Mouse (Mus musculus) kidney, adult 8-10 months (tissue): ENCODE data around the gene Nckap5.
A peak's percentile ranks its signal among the peaks of the same experiment; 100 is the strongest.

Experiments
- DNase-seq, 2 experiments: peaks; one replicate each; pipeline ENCODE4 v3.0.0; 2022

The Nckap5 gene

DNA sequence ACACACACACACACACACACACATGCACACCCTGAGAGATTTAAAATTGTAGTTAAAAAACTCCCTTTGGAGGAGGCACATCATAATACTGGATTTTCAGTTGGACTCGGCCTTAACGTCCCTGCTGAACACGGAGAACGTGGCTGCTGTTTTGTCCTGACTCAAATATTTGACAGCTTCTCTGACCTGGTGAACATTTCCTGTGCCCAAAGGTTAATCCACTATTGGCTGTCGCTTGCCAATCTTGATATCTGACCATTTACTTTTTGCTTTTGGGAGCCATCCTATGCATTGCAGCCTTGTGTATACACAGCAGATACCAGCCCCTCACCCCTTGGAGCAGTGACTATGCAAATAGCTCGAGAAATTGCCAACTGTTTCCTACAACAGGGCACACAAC is 862.9 kb downstream of the Nckap5 start:
- no peak for DNase-seq

DNA sequence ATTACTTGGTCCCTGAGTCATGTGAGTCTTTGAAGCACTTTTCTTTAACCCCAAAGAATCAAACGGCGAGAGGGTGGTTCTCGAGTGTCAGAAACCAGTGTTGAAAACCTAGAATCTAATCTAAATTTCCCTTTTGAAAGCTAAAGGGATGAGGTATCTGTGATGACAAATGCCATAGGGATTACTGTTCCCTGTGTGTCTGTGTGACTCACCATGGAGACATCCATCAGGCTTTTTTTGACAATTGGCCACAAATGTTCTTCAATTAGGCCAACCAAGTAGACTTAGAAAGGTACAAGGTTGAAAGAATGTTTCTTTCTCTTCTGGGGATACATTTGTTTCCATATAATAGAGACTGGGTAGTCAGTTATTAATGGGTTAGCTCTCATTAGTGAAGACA is 879.6 kb downstream of the Nckap5 start:
- DNase-seq, result no peak

DNA sequence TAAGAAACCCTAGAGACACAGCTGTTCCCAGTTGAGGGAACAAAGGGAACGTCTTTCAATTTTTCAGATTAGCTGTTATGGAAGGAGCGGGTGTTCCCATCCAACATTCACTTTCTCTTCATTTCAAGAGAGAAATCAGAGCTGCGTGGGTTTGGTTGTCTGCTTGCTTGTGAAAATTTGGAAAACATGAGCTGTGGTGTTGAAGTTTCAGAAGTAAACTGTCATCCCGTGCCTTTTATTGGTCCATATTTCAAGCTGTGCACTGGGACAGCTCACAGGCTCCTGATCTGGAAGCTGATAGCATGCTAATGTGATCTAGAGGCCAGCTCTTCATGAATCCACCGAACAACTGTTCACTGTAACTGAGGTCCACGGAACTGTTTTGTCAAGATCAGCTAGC is 881.5 kb downstream of the Nckap5 start:
- DNase-seq, result no peak

- DNase-seq, result no peak
Measured at GRCm38 (mm10) chr1:125945136-125945535, 885.5 kb downstream of the Nckap5 start.

- no peak for DNase-seq
Measured at GRCm38 (mm10) chr1:125943305-125943704, 887.3 kb downstream of the Nckap5 start.

DNA sequence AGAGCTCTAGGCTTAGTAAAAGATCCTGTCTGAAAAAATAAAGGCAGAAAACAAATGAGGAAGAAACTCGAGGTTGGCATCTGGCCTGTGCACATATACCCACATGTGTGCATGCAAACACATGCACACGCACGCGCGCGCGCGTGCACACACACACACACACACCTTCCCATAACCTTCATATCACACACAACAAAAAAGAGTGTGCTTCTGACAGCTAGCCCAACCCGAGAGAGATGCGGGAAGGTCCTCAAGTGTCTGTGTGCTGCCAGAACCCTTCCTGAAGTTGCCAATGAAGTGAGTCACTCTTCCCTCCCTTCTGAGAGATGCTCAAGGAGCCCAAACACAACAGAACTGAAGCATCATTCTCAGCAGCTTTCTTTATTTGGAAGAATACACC is 905.1 kb downstream of the Nckap5 start:
- DNase-seq, result no peak

DNA sequence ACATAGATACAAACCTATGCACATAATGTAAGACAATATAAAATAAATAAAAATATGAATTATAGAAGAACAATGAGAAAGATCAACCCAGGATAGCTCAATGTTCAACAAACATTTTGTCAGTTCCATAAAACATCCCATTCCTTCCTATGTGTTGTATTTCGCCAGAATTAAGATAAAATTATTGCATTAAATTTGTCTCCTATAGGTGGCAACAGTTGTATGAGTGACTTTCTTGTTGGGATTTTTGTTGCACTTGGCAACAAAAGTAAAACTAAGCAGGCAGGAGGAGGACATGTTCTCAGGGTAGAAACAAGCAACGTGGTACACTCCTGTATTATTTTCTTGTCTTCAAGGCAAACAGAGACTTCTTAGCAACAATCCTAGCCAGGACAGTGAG is 907.5 kb downstream of the Nckap5 start:
- DNase-seq, result no peak

DNA sequence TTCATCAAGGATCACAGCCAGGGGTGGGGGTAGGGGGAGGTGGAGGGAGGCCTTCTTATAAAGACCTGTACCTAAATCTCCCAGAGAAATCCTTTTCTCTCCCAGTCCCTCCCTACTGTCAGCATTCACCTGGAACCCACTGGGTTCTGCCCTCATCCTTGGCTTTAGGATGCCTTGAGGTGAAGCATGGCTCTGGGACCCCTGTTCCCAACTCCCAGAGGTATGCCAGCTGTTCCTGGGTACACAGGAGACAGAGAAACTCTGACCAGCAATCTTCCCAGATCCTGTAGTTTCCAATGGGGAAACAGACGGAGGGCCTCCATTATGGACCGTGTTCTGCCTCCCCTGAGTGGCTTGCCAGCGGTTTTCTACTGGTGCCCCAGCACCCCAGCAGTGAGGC is 909.9 kb downstream of the Nckap5 start:
- DNase-seq, result no peak

- no peak for DNase-seq
Measured at GRCm38 (mm10) chr1:125912601-125913600, 917.7 kb downstream of the Nckap5 start, which contains the start of gene Lypd1. Lypd1 (minus strand) TSS chr1:125913101.

DNA sequence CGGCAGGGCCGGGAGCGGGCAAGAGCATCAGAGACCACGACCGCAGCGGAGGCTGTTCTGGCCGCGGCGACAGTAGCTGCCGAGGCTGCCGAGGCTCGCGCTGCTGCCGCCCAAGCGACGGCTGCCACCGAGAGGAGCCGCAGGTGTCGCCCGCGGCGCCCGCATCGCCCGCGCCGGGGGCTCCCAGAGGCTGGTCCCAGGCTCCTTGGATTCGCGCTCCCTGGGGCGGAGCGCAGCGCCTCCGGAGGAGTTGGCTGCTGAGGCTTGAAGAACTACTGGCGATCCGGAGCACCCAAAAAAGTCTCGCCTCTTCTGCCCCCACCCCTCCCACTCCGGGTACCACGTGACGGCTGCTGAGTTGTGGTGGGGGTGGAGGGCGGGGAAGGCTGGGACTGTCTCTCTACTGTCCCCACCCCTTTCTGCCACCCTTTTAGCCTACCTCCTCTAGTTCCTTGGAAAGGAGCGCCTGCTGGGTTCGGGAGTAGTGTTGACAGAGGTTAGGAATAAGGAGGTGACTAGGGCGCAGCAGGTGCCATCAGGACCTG is 918.6 kb downstream of the Nckap5 start:
- peak in 1 of 2 experiments; percentile 2 for DNase-seq

DNA sequence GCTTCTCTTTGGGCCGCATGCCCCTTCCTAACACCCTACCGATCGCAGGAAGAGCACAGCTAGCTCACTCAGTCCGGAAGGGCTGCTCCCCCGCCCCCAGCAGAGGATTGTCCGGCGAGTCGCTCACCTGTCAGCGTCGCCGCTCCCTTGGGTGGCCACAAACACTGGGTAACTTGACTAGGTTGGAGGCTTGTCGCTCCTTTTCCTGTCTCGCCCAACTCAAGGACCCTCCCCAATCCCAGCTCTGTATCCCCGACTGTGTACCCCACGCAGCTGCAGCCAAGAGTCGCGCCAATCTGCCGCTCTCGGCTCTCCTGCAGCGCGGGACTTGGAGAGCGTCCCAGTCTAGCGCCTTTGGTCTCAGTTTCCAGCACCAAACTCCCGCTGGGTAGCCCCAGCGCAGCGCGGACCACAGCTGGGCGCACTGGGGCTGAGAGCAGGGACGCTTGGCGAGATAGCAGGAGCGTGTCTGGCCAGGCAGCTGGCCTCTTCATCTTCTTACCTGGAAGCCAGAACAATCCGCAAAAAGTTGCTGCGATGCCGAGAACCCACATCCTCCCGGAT is 919.2 kb downstream of the Nckap5 start:
- DNase-seq, result no peak

DNA sequence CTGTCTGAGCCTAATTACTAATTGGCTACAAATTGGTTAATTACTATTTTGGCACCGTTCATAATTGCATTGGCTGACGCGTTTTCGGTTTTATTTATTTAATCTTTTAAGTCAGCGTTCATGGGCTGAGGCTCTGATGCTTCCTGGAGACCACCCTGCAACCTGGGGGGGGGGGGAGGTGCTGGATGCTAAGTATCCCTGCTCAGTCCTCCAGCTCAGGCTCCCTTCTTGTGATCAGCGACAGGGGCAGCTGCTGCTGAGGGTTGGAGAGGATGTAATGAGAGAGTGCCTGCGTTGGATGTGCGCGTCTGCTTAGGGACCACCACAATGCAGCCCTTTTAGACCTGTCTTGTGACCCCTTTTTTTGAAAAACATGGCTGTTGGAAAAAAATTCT is 919.7 kb downstream of the Nckap5 start:
- DNase-seq, result no peak

- DNase-seq, result no peak
Measured at GRCm38 (mm10) chr1:125910211-125910870, 920.3 kb downstream of the Nckap5 start.

DNA sequence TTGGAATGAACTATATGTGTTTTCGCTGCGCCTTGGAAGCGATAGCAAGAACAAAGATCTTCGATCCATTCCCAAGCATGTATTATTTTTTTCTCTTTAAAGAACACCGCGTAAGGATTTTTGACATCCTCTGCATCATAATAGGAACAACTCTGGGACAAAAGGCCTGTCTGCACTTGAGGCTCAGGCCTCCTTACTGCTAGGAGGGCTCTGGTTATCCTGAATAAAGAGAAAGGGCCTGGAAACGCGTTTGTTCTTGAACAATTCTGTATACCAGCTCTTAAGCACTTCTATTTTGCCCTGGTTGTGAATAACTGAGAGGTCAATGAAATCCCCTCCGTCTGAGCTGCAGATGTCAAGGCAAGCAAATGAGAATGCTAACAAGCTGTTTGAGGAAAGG is 937.4 kb downstream of the Nckap5 start:
- no peak for DNase-seq

GRCm38 (mm10) chr1:125870056-125870455 is 960.5 kb downstream of the Nckap5 start:
- DNase-seq, result no peak
